Mouse (Mus musculus): ENCODE results near the gene Fxr2. TPM values are rescaled to one million over a fixed set of nuclear protein-coding genes. Genes with fewer than 3 reads are reported as not detected.
"Not testable (repeated sequence)": the region's sequence is repeated elsewhere in the genome, so short reads cannot be mapped to it uniquely, and the experiment has no call there.

The Fxr2 gene
- polyA plus RNA-seq, 1 experiment = 104 TPM

- no peaks in the 10 kb centered on the region for H3K79me2 ChIP-seq (ENCODE audit: control insufficient read depth, insufficient read depth)
- peak overlapping the region; percentile 55 for H3K4me3 ChIP-seq
- no peaks in the 10 kb centered on the region for H3K36me3 ChIP-seq (ENCODE audit: control insufficient read depth, insufficient read depth)
- TF ChIP-seq MAX (IDR thresholded peaks at IDR 0.05; ENCODE audit: low read depth) = no peak
- no peak for TF ChIP-seq MYOG (IDR thresholded peaks at IDR 0.05; ENCODE audit: control insufficient read depth in 1 of 3, insufficient read depth in 1 of 3, insufficient read length in 2 of 3, low read depth in 2 of 3)
- TF ChIP-seq E2F4 (IDR thresholded peaks at IDR 0.05; ENCODE audit: insufficient read depth) = no peak
- TF ChIP-seq SRF (IDR thresholded peaks at IDR 0.05; ENCODE audit: control insufficient read depth, insufficient read length, low read depth) = no peak
- no peak for TF ChIP-seq TCF12 (IDR thresholded peaks at IDR 0.05; ENCODE audit: insufficient read depth, poor library complexity, severe bottlenecking)
- no peak for TF ChIP-seq MYOD1 (IDR thresholded peaks at IDR 0.05; ENCODE audit: control insufficient read depth in 1 of 3, insufficient read length in 2 of 3, low read depth in 2 of 3)
- no peak for TF ChIP-seq POLR2AphosphoS2 (IDR thresholded peaks at IDR 0.05; ENCODE audit: insufficient read length, low read depth)
- no peak for TF ChIP-seq USF1 (IDR thresholded peaks at IDR 0.05; ENCODE audit: low read depth)
- TF ChIP-seq CEBPB (IDR thresholded peaks at IDR 0.05; ENCODE audit: insufficient read depth, poor library complexity, severe bottlenecking) = no peak
- no peak for TF ChIP-seq POLR2A (IDR thresholded peaks at IDR 0.05; ENCODE audit: insufficient read length, low read depth)
- no peak for TF ChIP-seq REST (IDR thresholded peaks at IDR 0.05; ENCODE audit: insufficient read depth, insufficient read length)
- no peak for TF ChIP-seq TCF3 (IDR thresholded peaks at IDR 0.05; ENCODE audit: insufficient read length, low read depth)
- H3ac ChIP-seq (ENCODE audit: control insufficient read depth, insufficient read length) = no peak overlapping the region
- no peak overlapping the region for H3K4me2 ChIP-seq (ENCODE audit: low read depth)
- peaks cover under 1% of the 10 kb centered on the region for H3K27me3 ChIP-seq (ENCODE audit: control insufficient read depth, insufficient read depth, insufficient read length)
Observed at GRCm38 (mm10) chr11:69623006-69623405, 9.8 kb upstream of the Fxr2 start.

- H3K27me3 ChIP-seq (ENCODE audit: control insufficient read depth, insufficient read depth, insufficient read length); H3K36me3 ChIP-seq (ENCODE audit: control insufficient read depth, insufficient read depth); H3K79me2 ChIP-seq (ENCODE audit: control insufficient read depth, insufficient read depth); H3ac ChIP-seq (ENCODE audit: control insufficient read depth, insufficient read length); H3K4me2 ChIP-seq (ENCODE audit: low read depth); H3K4me3 ChIP-seq: not testable (repeated sequence)
Observed at GRCm38 (mm10) chr11:69624339-69624738, 8.5 kb upstream of the Fxr2 start.

- H3K79me2 ChIP-seq (ENCODE audit: control insufficient read depth, insufficient read depth) = peaks cover 1% of the 10 kb centered on the region
- peak overlapping the region; percentile 48 for H3K4me2 ChIP-seq (ENCODE audit: low read depth)
- H3K27me3 ChIP-seq (ENCODE audit: control insufficient read depth, insufficient read depth, insufficient read length) = no peaks in the 10 kb centered on the region
- no peak overlapping the region for H3ac ChIP-seq (ENCODE audit: control insufficient read depth, insufficient read length)
- H3K36me3 ChIP-seq (ENCODE audit: control insufficient read depth, insufficient read depth) = no peaks in the 10 kb centered on the region
- H3K4me3 ChIP-seq = no peak overlapping the region
- TF ChIP-seq E2F4 (IDR thresholded peaks at IDR 0.05; ENCODE audit: insufficient read depth) (no peak), REST (IDR thresholded peaks at IDR 0.05; ENCODE audit: insufficient read depth, insufficient read length) (no peak), CEBPB (IDR thresholded peaks at IDR 0.05; ENCODE audit: insufficient read depth, poor library complexity, severe bottlenecking) (no peak), TCF12 (IDR thresholded peaks at IDR 0.05; ENCODE audit: insufficient read depth, poor library complexity, severe bottlenecking) (no peak), USF1 (IDR thresholded peaks at IDR 0.05; ENCODE audit: low read depth) (no peak), TCF3 (IDR thresholded peaks at IDR 0.05; ENCODE audit: insufficient read length, low read depth) (no peak), MAX (IDR thresholded peaks at IDR 0.05; ENCODE audit: low read depth) (no peak), POLR2A (IDR thresholded peaks at IDR 0.05; ENCODE audit: insufficient read length, low read depth) (no peak), MYOG (IDR thresholded peaks at IDR 0.05; ENCODE audit: control insufficient read depth in 1 of 3, insufficient read depth in 1 of 3, insufficient read length in 2 of 3, low read depth in 2 of 3) (peak in 1 of 3 experiments; percentile 8)
Observed at GRCm38 (mm10) chr11:69628286-69628685, 4.5 kb upstream of the Fxr2 start.

- no peak overlapping the region for H3K4me3 ChIP-seq
- no peaks in the 10 kb centered on the region for H3K27me3 ChIP-seq (ENCODE audit: control insufficient read depth, insufficient read depth, insufficient read length)
- H3ac ChIP-seq (ENCODE audit: control insufficient read depth, insufficient read length) = no peak overlapping the region
- H3K36me3 ChIP-seq (ENCODE audit: control insufficient read depth, insufficient read depth) = no peaks in the 10 kb centered on the region
- no peak overlapping the region for H3K4me2 ChIP-seq (ENCODE audit: low read depth)
- H3K79me2 ChIP-seq (ENCODE audit: control insufficient read depth, insufficient read depth) = peaks cover 16% of the 10 kb centered on the region
- TF ChIP-seq SRF (IDR thresholded peaks at IDR 0.05; ENCODE audit: control insufficient read depth, insufficient read length, low read depth) (no peak), MAX (IDR thresholded peaks at IDR 0.05; ENCODE audit: low read depth) (no peak), MYOG (IDR thresholded peaks at IDR 0.05; ENCODE audit: control insufficient read depth in 1 of 3, insufficient read depth in 1 of 3, insufficient read length in 2 of 3, low read depth in 2 of 3) (no peak), MYOD1 (IDR thresholded peaks at IDR 0.05; ENCODE audit: control insufficient read depth in 1 of 3, insufficient read length in 2 of 3, low read depth in 2 of 3) (no peak), CEBPB (IDR thresholded peaks at IDR 0.05; ENCODE audit: insufficient read depth, poor library complexity, severe bottlenecking) (no peak), POLR2AphosphoS2 (IDR thresholded peaks at IDR 0.05; ENCODE audit: insufficient read length, low read depth) (no peak), E2F4 (IDR thresholded peaks at IDR 0.05; ENCODE audit: insufficient read depth) (no peak)
Observed at GRCm38 (mm10) chr11:69629802-69630201, 3.0 kb upstream of the Fxr2 start.

- Histone ChIP-seq H3K4me3 (peak overlapping the region; percentile 58), H3K27me3 (ENCODE audit: control insufficient read depth, insufficient read depth, insufficient read length) (no peaks in the 10 kb centered on the region), H3K36me3 (ENCODE audit: control insufficient read depth, insufficient read depth) (no peaks in the 10 kb centered on the region), H3ac (ENCODE audit: control insufficient read depth, insufficient read length) (peak overlapping the region; percentile 34), H3K4me2 (ENCODE audit: low read depth) (peak overlapping the region; percentile 95), H3K79me2 (ENCODE audit: control insufficient read depth, insufficient read depth) (peaks cover 47% of the 10 kb centered on the region)
- TF ChIP-seq SRF (IDR thresholded peaks at IDR 0.05; ENCODE audit: control insufficient read depth, insufficient read length, low read depth) (no peak), POLR2A (IDR thresholded peaks at IDR 0.05; ENCODE audit: insufficient read length, low read depth) (no peak), TCF3 (IDR thresholded peaks at IDR 0.05; ENCODE audit: insufficient read length, low read depth) (no peak), POLR2AphosphoS2 (IDR thresholded peaks at IDR 0.05; ENCODE audit: insufficient read length, low read depth) (no peak), MYOG (IDR thresholded peaks at IDR 0.05; ENCODE audit: control insufficient read depth in 1 of 3, insufficient read depth in 1 of 3, insufficient read length in 2 of 3, low read depth in 2 of 3) (peak in 1 of 3 experiments; percentile 12), USF1 (IDR thresholded peaks at IDR 0.05; ENCODE audit: low read depth) (no peak), REST (IDR thresholded peaks at IDR 0.05; ENCODE audit: insufficient read depth, insufficient read length) (no peak), MYOD1 (IDR thresholded peaks at IDR 0.05; ENCODE audit: control insufficient read depth in 1 of 3, insufficient read length in 2 of 3, low read depth in 2 of 3) (peak in 1 of 3 experiments; percentile 38)
Observed at GRCm38 (mm10) chr11:69633128-69633866, 507 bp downstream of the Fxr2 start.

Data from myocyte (in vitro differentiated cells).